9 mouse cellular contexts compared by ENCODE assay signal in genomic region chr1:172549314-172549713, GRCm38 (mm10). TPM values are rescaled to one million over a fixed set of nuclear protein-coding genes. Genes with fewer than 3 reads are reported as not detected.
DNase-seq lines count a peak whose midpoint lies in the region; ATAC-seq lines count a peak whose summit lies in the region.
"Had no signal": no experiment of that assay in that cellular context is flagged by ENCODE, and none has a peak within 500 bp of the region (broad histone marks: within the 10 kb centered on the region; RNA-seq: fewer than 3 reads in every experiment).

No protein-coding gene starts in this region.

- H3K4me3 ChIP-seq in hindbrain, embryonic 12.5 days: peak overlapping the region; percentile 34; the same call in 1 of the 2 replicates
- H3K4me3 ChIP-seq in midbrain, embryonic 10.5 days: peak overlapping the region; percentile 57

- no peaks in the 10 kb centered on the region for H3K36me3 ChIP-seq in hindbrain, embryonic 12.5 days
- no peaks in the 10 kb centered on the region for H3K36me3 ChIP-seq in midbrain, embryonic 10.5 days

- H3K27me3 ChIP-seq in hindbrain, embryonic 12.5 days: peaks cover 3% of the 10 kb centered on the region
- H3K27me3 ChIP-seq in midbrain, embryonic 10.5 days (ENCODE audit: low read depth, poor library complexity, severe bottlenecking): peaks cover 32% of the 10 kb centered on the region

- intact Hi-C loops in left cerebral cortex, postnatal 36 days (cut with DNase I): no loop called here
- intact Hi-C loops in left cerebral cortex, postnatal 14 days (cut with DNase I): no loop called here

- WGBS in hindbrain, embryonic 12.5 days: 9% methylated on average over 2 of the region's 2 CpGs
- 9% methylated on average over 2 of the region's 2 CpGs for WGBS in midbrain, embryonic 10.5 days

- no peak overlapping the region for H3K9ac ChIP-seq in hindbrain, embryonic 12.5 days

- no peaks in the 10 kb centered on the region for H3K9me3 ChIP-seq in hindbrain, embryonic 12.5 days (replicated peaks)
- no peaks in the 10 kb centered on the region for H3K9me3 ChIP-seq in midbrain, embryonic 10.5 days (replicated peaks)

- peak overlapping the region; percentile 53 for H3K4me2 ChIP-seq in hindbrain, embryonic 12.5 days (replicated peaks)

- DNase-seq in thymus, postnatal 4 days: peak; percentile 15
- DNase-seq in thymus, postnatal 14 days: no peak
- no peak for DNase-seq in midbrain, embryonic 10.5 days (ENCODE audit: low spot score)
- no peak for DNase-seq in cerebellum, adult 9-10 months
- no peak for DNase-seq in left cerebral cortex, postnatal 36 days (ENCODE audit: low spot score in 2 of 2)
- DNase-seq in left cerebral cortex, postnatal 14 days (ENCODE audit: low spot score in 2 of 2): no peak
- DNase-seq: cerebellum, adult 9-11 months had no signal

- no peak overlapping the region for H3K27ac ChIP-seq in hindbrain, embryonic 12.5 days
- H3K27ac ChIP-seq in midbrain, embryonic 10.5 days (replicated peaks): peak overlapping the region; percentile 15; the same call in 1 of the 2 replicates

- no peak for ATAC-seq in hindbrain, embryonic 12.5 days (ENCODE audit: low FRiP score)

- peaks cover 21% of the 10 kb centered on the region for H3K4me1 ChIP-seq in hindbrain, embryonic 12.5 days
- H3K4me1 ChIP-seq in midbrain, embryonic 10.5 days: peaks cover 52% of the 10 kb centered on the region

RNA-seq across cellular contexts. Expression of gene Vsig8, which starts 6.4 kb away (rescaled TPM):
- polyA plus RNA-seq in hindbrain, embryonic 12.5 days (2016; fragmentation: Nextera tagmentation; extraction: Ambion mirVana): 0.41 TPM in 1 of 2 replicates, not detected in the other
- 0.17 TPM in 1 of 2 replicates, not detected in the other for polyA plus RNA-seq in midbrain, embryonic 10.5 days (2016; fragmentation: Nextera tagmentation; extraction: Ambion mirVana)
- under 1 TPM in 1 of 2 experiments, not detected in 1; 0.47 TPM for total RNA-seq in left cerebral cortex, postnatal 36 days (2021)
- total RNA-seq in left cerebral cortex, postnatal 14 days (2021): under 1 TPM in 1 of 2 experiments, not detected in 1; 0.95 TPM
- total RNA-seq: megakaryocyte progenitor cell, adult 5-6 weeks had no signal

RNA-seq across cellular contexts. Expression of gene Cfap45, which starts 28.7 kb away (rescaled TPM):
- 3.3 and 4.4 TPM in 2 replicates for polyA plus RNA-seq in hindbrain, embryonic 12.5 days (2016; fragmentation: Nextera tagmentation; extraction: Ambion mirVana)
- 1.0 and 1.7 TPM in 2 replicates for polyA plus RNA-seq in midbrain, embryonic 10.5 days (2016; fragmentation: Nextera tagmentation; extraction: Ambion mirVana)
- total RNA-seq in left cerebral cortex, postnatal 36 days (2021): 1 to 10 TPM; 3.4 to 4.0 TPM
- total RNA-seq in left cerebral cortex, postnatal 14 days (2021): 1 to 10 TPM; 3.6 to 3.7 TPM
- total RNA-seq: megakaryocyte progenitor cell, adult 5-6 weeks had no signal

RNA-seq across cellular contexts. Expression of gene Slamf8, which starts 41.1 kb away (rescaled TPM):
- not detected in 2 replicates for polyA plus RNA-seq in hindbrain, embryonic 12.5 days (2016; fragmentation: Nextera tagmentation; extraction: Ambion mirVana)
- polyA plus RNA-seq in midbrain, embryonic 10.5 days (2016; fragmentation: Nextera tagmentation; extraction: Ambion mirVana): not detected in 2 replicates
- total RNA-seq in left cerebral cortex, postnatal 36 days (2021): not detected
- total RNA-seq in left cerebral cortex, postnatal 14 days (2021): not detected
- total RNA-seq: megakaryocyte progenitor cell, adult 5-6 weeks had no signal

RNA-seq across cellular contexts. Expression of gene Tagln2, which starts 49.5 kb away (rescaled TPM):
- 53.2 and 64.5 TPM in 2 replicates for polyA plus RNA-seq in hindbrain, embryonic 12.5 days (2016; fragmentation: Nextera tagmentation; extraction: Ambion mirVana)
- polyA plus RNA-seq in midbrain, embryonic 10.5 days (2016; fragmentation: Nextera tagmentation; extraction: Ambion mirVana): 70.8 and 79.2 TPM in 2 replicates
- total RNA-seq in left cerebral cortex, postnatal 36 days (2021): 10 to 100 TPM in 1 of 2 experiments, 1 to 10 TPM in 1; 10.0 to 11.6 TPM
- total RNA-seq in left cerebral cortex, postnatal 14 days (2021): 10 to 100 TPM; 12.3 to 15.1 TPM

RNA-seq across cellular contexts. Expression of gene Fcrl6, which starts 53.0 kb away (rescaled TPM):
- polyA plus RNA-seq in hindbrain, embryonic 12.5 days (2016; fragmentation: Nextera tagmentation; extraction: Ambion mirVana): 0.34 TPM in 1 of 2 replicates, not detected in the other
- polyA plus RNA-seq in midbrain, embryonic 10.5 days (2016; fragmentation: Nextera tagmentation; extraction: Ambion mirVana): 0.22 and 0.42 TPM in 2 replicates
- not detected for total RNA-seq in left cerebral cortex, postnatal 36 days (2021)
- not detected for total RNA-seq in left cerebral cortex, postnatal 14 days (2021)
- total RNA-seq: megakaryocyte progenitor cell, adult 5-6 weeks had no signal
